Mouse (Mus musculus): ENCODE measurements around the gene 1600002K03Rik. TPM values are rescaled to one million over a fixed set of nuclear protein-coding genes. Genes with fewer than 3 reads are reported as not detected.

1600002K03Rik gene
- polyA plus RNA-seq, 2 experiments: 12.8 to 15.5 TPM

GRCm38 (mm10) chr10:80145896-80146295 lies 26.8 kb upstream of the 1600002K03Rik start:
- peaks cover 42% of the 10 kb centered on the region for H3K36me3 ChIP-seq (ENCODE audit: control insufficient read depth, insufficient read depth, low read length)
- TF ChIP-seq POLR2A (IDR thresholded peaks at IDR 0.05; ENCODE audit: borderline replicate concordance, extremely low read depth, insufficient read depth, insufficient read length): no peak
- no peaks in the 10 kb centered on the region for H3K9me3 ChIP-seq (ENCODE audit: control insufficient read depth, low read length)
- H3K9ac ChIP-seq (ENCODE audit: low read depth, low read length, severe bottlenecking): no peak overlapping the region
- H3K4me1 ChIP-seq (ENCODE audit: control insufficient read depth, insufficient read depth, low read length): peaks cover 14% of the 10 kb centered on the region; the same call in 1 of the 2 replicates
- DNase-seq (ENCODE audit: low spot score): no peak
- 84% methylated on average over 6 of the region's 6 CpGs for WGBS
- H3K27ac ChIP-seq (replicated peaks; ENCODE audit: low read depth, low read length): no peak overlapping the region
- no peak overlapping the region for H3K4me3 ChIP-seq (replicated peaks; ENCODE audit: low read length)
- H3K4me2 ChIP-seq (replicated peaks; ENCODE audit: low read depth, low read length, severe bottlenecking): no peak overlapping the region
- H3K27me3 ChIP-seq (ENCODE audit: control insufficient read depth, insufficient read depth, low read length): no peaks in the 10 kb centered on the region
- no peak for ATAC-seq (ENCODE audit: low FRiP score, low read depth)

- DNase-seq (ENCODE audit: low spot score): no peak
- peaks cover 49% of the 10 kb centered on the region for H3K36me3 ChIP-seq (ENCODE audit: control insufficient read depth, insufficient read depth, low read length)
- H3K4me1 ChIP-seq (ENCODE audit: control insufficient read depth, insufficient read depth, low read length): peaks cover 14% of the 10 kb centered on the region; the same call in 1 of the 2 replicates
- 70% methylated on average over 4 of the region's 4 CpGs for WGBS
- no peaks in the 10 kb centered on the region for H3K9me3 ChIP-seq (ENCODE audit: control insufficient read depth, low read length)
- no peak overlapping the region for H3K9ac ChIP-seq (ENCODE audit: low read depth, low read length, severe bottlenecking)
- H3K27ac ChIP-seq (replicated peaks; ENCODE audit: low read depth, low read length): no peak overlapping the region
- H3K4me3 ChIP-seq (replicated peaks; ENCODE audit: low read length): no peak overlapping the region
- no peak for TF ChIP-seq POLR2A (IDR thresholded peaks at IDR 0.05; ENCODE audit: borderline replicate concordance, extremely low read depth, insufficient read depth, insufficient read length)
- ATAC-seq (ENCODE audit: low FRiP score, low read depth): no peak
- no peaks in the 10 kb centered on the region for H3K27me3 ChIP-seq (ENCODE audit: control insufficient read depth, insufficient read depth, low read length)
- no peak overlapping the region for H3K4me2 ChIP-seq (replicated peaks; ENCODE audit: low read depth, low read length, severe bottlenecking)
Measured at GRCm38 (mm10) chr10:80146568-80147011, 26.2 kb upstream of the 1600002K03Rik start.

DNA sequence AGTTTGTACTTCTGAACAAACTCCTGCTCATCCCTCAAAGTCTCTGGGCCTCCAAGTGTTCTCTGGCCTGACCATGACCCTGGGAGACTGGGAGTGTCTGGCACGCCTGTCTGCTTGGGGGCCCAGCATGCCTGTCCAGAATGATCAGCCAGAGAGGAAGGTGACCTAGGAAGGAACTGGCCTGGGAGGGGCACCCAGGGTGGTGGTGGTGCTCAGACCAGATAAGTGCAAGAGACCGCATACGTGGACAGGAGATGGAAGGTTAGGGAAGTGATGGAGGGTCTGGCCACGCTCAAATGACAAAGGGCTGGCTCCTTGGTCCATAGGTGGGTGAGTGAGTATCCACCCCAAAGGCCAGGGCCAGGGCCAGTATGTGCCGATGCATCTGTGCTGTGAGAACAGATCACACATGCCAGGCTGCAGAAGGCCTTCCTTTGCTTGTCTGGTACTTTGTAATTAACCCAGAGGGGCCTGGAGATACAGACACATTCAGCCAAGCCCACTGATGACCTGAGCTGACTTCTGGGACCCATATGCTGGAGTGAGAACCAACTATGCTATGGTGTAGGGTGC lies 25.5 kb upstream of the 1600002K03Rik start:
- peaks cover 56% of the 10 kb centered on the region for H3K36me3 ChIP-seq (ENCODE audit: control insufficient read depth, insufficient read depth, low read length)
- peaks cover 17% of the 10 kb centered on the region; the same call in 1 of the 2 replicates for H3K4me1 ChIP-seq (ENCODE audit: control insufficient read depth, insufficient read depth, low read length)
- H3K9ac ChIP-seq (ENCODE audit: low read depth, low read length, severe bottlenecking): no peak overlapping the region
- WGBS: 82% methylated on average over 5 of the region's 5 CpGs
- no peak for TF ChIP-seq POLR2A (IDR thresholded peaks at IDR 0.05; ENCODE audit: borderline replicate concordance, extremely low read depth, insufficient read depth, insufficient read length)
- H3K27ac ChIP-seq (replicated peaks; ENCODE audit: low read depth, low read length): peak overlapping the region; percentile 99
- ATAC-seq (ENCODE audit: low FRiP score, low read depth) (no peak), DNase-seq (ENCODE audit: low spot score) (no peak)
- H3K27me3 ChIP-seq (ENCODE audit: control insufficient read depth, insufficient read depth, low read length): no peaks in the 10 kb centered on the region
- peak overlapping the region; percentile 61 for H3K4me2 ChIP-seq (replicated peaks; ENCODE audit: low read depth, low read length, severe bottlenecking)
- no peaks in the 10 kb centered on the region for H3K9me3 ChIP-seq (ENCODE audit: control insufficient read depth, low read length)
- H3K4me3 ChIP-seq (replicated peaks; ENCODE audit: low read length): peak overlapping the region; percentile 99

GRCm38 (mm10) chr10:80147719-80148601 lies 24.8 kb upstream of the 1600002K03Rik start, which contains the start of gene Midn:
Midn (plus strand) TSS chr10:80148272.
- peak; percentile 80 for DNase-seq (ENCODE audit: low spot score)
- Histone ChIP-seq H3K27me3 (ENCODE audit: control insufficient read depth, insufficient read depth, low read length) (no peaks in the 10 kb centered on the region), H3K36me3 (ENCODE audit: control insufficient read depth, insufficient read depth, low read length) (peaks cover 63% of the 10 kb centered on the region), H3K4me2 (replicated peaks; ENCODE audit: low read depth, low read length, severe bottlenecking) (peak within 1 kb of the TSS; percentile 61), H3K9me3 (ENCODE audit: control insufficient read depth, low read length) (no peaks in the 10 kb centered on the region), H3K4me3 (replicated peaks; ENCODE audit: low read length) (peak within 1 kb of the TSS; percentile 99), H3K4me1 (ENCODE audit: control insufficient read depth, insufficient read depth, low read length) (peaks cover 19% of the 10 kb centered on the region), H3K27ac (replicated peaks; ENCODE audit: low read depth, low read length) (peak within 1 kb of the TSS; percentile 99), H3K9ac (ENCODE audit: low read depth, low read length, severe bottlenecking) (peak within 1 kb of the TSS; percentile 91)
- TF ChIP-seq POLR2A (IDR thresholded peaks at IDR 0.05; ENCODE audit: borderline replicate concordance, extremely low read depth, insufficient read depth, insufficient read length): peak; percentile 75; the same call in 1 of the 2 replicates
- ATAC-seq (ENCODE audit: low FRiP score, low read depth): peak; percentile 53
- 3% methylated on average over 25 of the region's 42 CpGs for WGBS

- H3K9me3 ChIP-seq (ENCODE audit: control insufficient read depth, low read length): no peaks in the 10 kb centered on the region
- 2% methylated on average over 57 of the region's 57 CpGs for WGBS
- peak overlapping the region; percentile 99 for H3K4me3 ChIP-seq (replicated peaks; ENCODE audit: low read length)
- ATAC-seq (ENCODE audit: low FRiP score, low read depth) (peak; percentile 20), DNase-seq (ENCODE audit: low spot score) (peak; percentile 89)
- H3K4me2 ChIP-seq (replicated peaks; ENCODE audit: low read depth, low read length, severe bottlenecking): peak overlapping the region; percentile 61
- H3K27me3 ChIP-seq (ENCODE audit: control insufficient read depth, insufficient read depth, low read length): no peaks in the 10 kb centered on the region
- peak overlapping the region; percentile 99 for H3K27ac ChIP-seq (replicated peaks; ENCODE audit: low read depth, low read length)
- peaks cover 24% of the 10 kb centered on the region for H3K4me1 ChIP-seq (ENCODE audit: control insufficient read depth, insufficient read depth, low read length)
- peaks cover 66% of the 10 kb centered on the region for H3K36me3 ChIP-seq (ENCODE audit: control insufficient read depth, insufficient read depth, low read length)
- peak; percentile 13; the same call in 1 of the 2 replicates for TF ChIP-seq POLR2A (IDR thresholded peaks at IDR 0.05; ENCODE audit: borderline replicate concordance, extremely low read depth, insufficient read depth, insufficient read length)
- peak overlapping the region; percentile 91 for H3K9ac ChIP-seq (ENCODE audit: low read depth, low read length, severe bottlenecking)
Measured at GRCm38 (mm10) chr10:80148610-80149290, 24.0 kb upstream of the 1600002K03Rik start.
